Mouse (Mus musculus) liver, embryonic 12.5 days (tissue): ENCODE measurements around the gene Riox2. TPM values are rescaled to one million over a fixed set of nuclear protein-coding genes. Genes with fewer than 3 reads are reported as not detected.

ENCODE experiments used
- ATAC-seq: fragments of 200-750 bp; cut with Nextera tagmentation; 2 replicates; pipeline ENCODE4 v1.8.0; 2017; ENCODE audit warnings: moderate number of reproducible peaks, mild to moderate bottlenecking, moderate library complexity
- H3K27ac ChIP-seq: fragments of 300-500 bp; sonication (generic); 2 replicates; pipeline ENCODE4 v1.5.1; 2016; ENCODE audit warnings: mild to moderate bottlenecking
- H3K27me3 ChIP-seq: fragments of 300-500 bp; sonication (generic); replicated peaks from 2 replicates; pipeline ENCODE4 v1.6.1; 2016; ENCODE audit warnings: mild to moderate bottlenecking, moderate library complexity
- H3K36me3 ChIP-seq: fragments of 300-500 bp; sonication (generic); 2 replicates; pipeline ENCODE4 v1.6.1; 2016; ENCODE audit warnings: mild to moderate bottlenecking, moderate library complexity
- H3K4me1 ChIP-seq: fragments of 300-500 bp; sonication (generic); 2 replicates; pipeline ENCODE4 v1.6.1; 2016
- H3K4me2 ChIP-seq: fragments of 300-500 bp; sonication (generic); 2 replicates; pipeline ENCODE4 v1.6.1; 2016; ENCODE audit warnings: mild to moderate bottlenecking, moderate library complexity
- H3K4me3 ChIP-seq: fragments of 300-500 bp; sonication (generic); 2 replicates; pipeline ENCODE4 v1.5.1; 2016; ENCODE audit warnings: mild to moderate bottlenecking, moderate library complexity
- H3K9ac ChIP-seq: fragments of 300-500 bp; sonication (generic); 2 replicates; pipeline ENCODE4 v1.6.1; 2016; ENCODE audit warnings: mild to moderate bottlenecking, moderate library complexity
- H3K9me3 ChIP-seq: fragments of 300-500 bp; sonication (generic); replicated peaks from 2 replicates; pipeline ENCODE4 v1.6.1; 2016; ENCODE audit warnings: mild to moderate bottlenecking, moderate library complexity
- WGBS: fragments of 180-500 bp; shearing (Covaris S2); methylation state at CpG from one replicate; pipeline ENCODE4 v1.1.7; 2016; ENCODE audit not compliant: insufficient replicate concordance; 5-methylcytosine and 5-hydroxymethylcytosine counted together
- polyA plus RNA-seq: library from polyadenylated mRNA; unstranded; fragments of >200 nt; fragmentation: Nextera tagmentation; extraction: Ambion mirVana; gene quantifications from 2 replicates; pipeline ENCODE4 v1.2.1, GENCODE M21; 2016

Gene Riox2
- polyA plus RNA-seq, 1 experiment from 2014 or later, result 28.8 TPM

- Histone ChIP-seq H3K4me2 (no peak overlapping the region), H3K9me3 (no peaks in the 10 kb centered on the region), H3K9ac (no peak overlapping the region), H3K4me1 (no peaks in the 10 kb centered on the region), H3K27me3 (no peaks in the 10 kb centered on the region), H3K27ac (no peak overlapping the region), H3K4me3 (no peak overlapping the region), H3K36me3 (no peaks in the 10 kb centered on the region)
- WGBS, result 66% methylated on average over 6 of the region's 6 CpGs
- no peak for ATAC-seq
Measured at GRCm38 (mm10) chr16:59526939-59527338, 55.4 kb downstream of the Riox2 start.

GRCm38 (mm10) chr16:59529570-59529969 is 58.0 kb downstream of the Riox2 start:
- Histone ChIP-seq H3K36me3 (no peaks in the 10 kb centered on the region), H3K27ac (no peak overlapping the region), H3K9ac (no peak overlapping the region), H3K27me3 (no peaks in the 10 kb centered on the region), H3K4me2 (no peak overlapping the region), H3K4me3 (no peak overlapping the region), H3K4me1 (no peaks in the 10 kb centered on the region), H3K9me3 (no peaks in the 10 kb centered on the region)
- 77% methylated on average over 13 of the region's 13 CpGs for WGBS
- no peak for ATAC-seq

GRCm38 (mm10) chr16:59531243-59531642 is 59.7 kb downstream of the Riox2 start:
- Histone ChIP-seq H3K4me1 (no peaks in the 10 kb centered on the region), H3K27ac (no peak overlapping the region), H3K4me2 (no peak overlapping the region), H3K36me3 (no peaks in the 10 kb centered on the region), H3K27me3 (no peaks in the 10 kb centered on the region), H3K4me3 (no peak overlapping the region), H3K9me3 (no peaks in the 10 kb centered on the region), H3K9ac (no peak overlapping the region)
- 64% methylated on average over 5 of the region's 5 CpGs for WGBS
- no peak for ATAC-seq

- H3K4me3 ChIP-seq, result no peak overlapping the region
- 5% methylated on average over 3 of the region's 3 CpGs for WGBS
- no peak overlapping the region for H3K27ac ChIP-seq
- no peaks in the 10 kb centered on the region for H3K27me3 ChIP-seq
- peak; percentile 46; the same call in 1 of the 2 replicates for ATAC-seq
- no peaks in the 10 kb centered on the region for H3K36me3 ChIP-seq
- H3K4me2 ChIP-seq, result no peak overlapping the region
- H3K9ac ChIP-seq, result no peak overlapping the region
- no peaks in the 10 kb centered on the region for H3K4me1 ChIP-seq
- H3K9me3 ChIP-seq, result no peaks in the 10 kb centered on the region
Measured at GRCm38 (mm10) chr16:59532561-59532960, 61.0 kb downstream of the Riox2 start.

- Histone ChIP-seq H3K4me2 (no peak overlapping the region), H3K9ac (no peak overlapping the region), H3K4me3 (no peak overlapping the region), H3K36me3 (no peaks in the 10 kb centered on the region), H3K27me3 (no peaks in the 10 kb centered on the region), H3K27ac (no peak overlapping the region), H3K9me3 (no peaks in the 10 kb centered on the region), H3K4me1 (no peaks in the 10 kb centered on the region)
- no peak for ATAC-seq
- WGBS, result 82% methylated on average over 11 of the region's 11 CpGs
Measured at GRCm38 (mm10) chr16:59534349-59534748, 62.8 kb downstream of the Riox2 start.

GRCm38 (mm10) chr16:59535673-59536072 is 64.1 kb downstream of the Riox2 start:
- Histone ChIP-seq H3K4me3 (no peak overlapping the region), H3K9me3 (no peaks in the 10 kb centered on the region), H3K4me1 (no peaks in the 10 kb centered on the region), H3K4me2 (no peak overlapping the region), H3K36me3 (no peaks in the 10 kb centered on the region), H3K27ac (no peak overlapping the region), H3K27me3 (no peaks in the 10 kb centered on the region), H3K9ac (no peak overlapping the region)
- ATAC-seq, result no peak
- 70% methylated on average over 5 of the region's 5 CpGs for WGBS

- Histone ChIP-seq H3K9me3 (no peaks in the 10 kb centered on the region), H3K4me1 (no peaks in the 10 kb centered on the region), H3K27ac (no peak overlapping the region), H3K36me3 (no peaks in the 10 kb centered on the region), H3K4me2 (no peak overlapping the region), H3K9ac (no peak overlapping the region), H3K27me3 (no peaks in the 10 kb centered on the region), H3K4me3 (no peak overlapping the region)
- ATAC-seq, result no peak
- WGBS, result 70% methylated on average over 3 of the region's 3 CpGs
Measured at GRCm38 (mm10) chr16:59540944-59541343, 69.4 kb downstream of the Riox2 start.

- Histone ChIP-seq H3K9me3 (no peaks in the 10 kb centered on the region), H3K27me3 (no peaks in the 10 kb centered on the region), H3K4me1 (no peaks in the 10 kb centered on the region), H3K9ac (no peak overlapping the region), H3K27ac (no peak overlapping the region), H3K36me3 (no peaks in the 10 kb centered on the region), H3K4me2 (no peak overlapping the region), H3K4me3 (no peak overlapping the region)
- ATAC-seq, result no peak
- 76% methylated on average over 4 of the region's 4 CpGs for WGBS
Measured at GRCm38 (mm10) chr16:59541382-59541781, 69.8 kb downstream of the Riox2 start.

Other genes with a start within 250 kb of the Riox2 start
- 0.08 and 0.13 TPM in 2 replicates for gene Olfr201, start 199.1 kb upstream of the Riox2 start, polyA plus RNA-seq
- gene Olfr202, start 185.0 kb upstream of the Riox2 start, polyA plus RNA-seq, result not detected in 2 replicates
- gene Olfr203, start 172.9 kb upstream of the Riox2 start, polyA plus RNA-seq, result not detected in 2 replicates
- not detected in 2 replicates for gene Olfr204, start 153.5 kb upstream of the Riox2 start, polyA plus RNA-seq
- not detected in 2 replicates for gene Olfr205, start 140.6 kb upstream of the Riox2 start, polyA plus RNA-seq
- gene Olfr206, start 122.5 kb upstream of the Riox2 start, polyA plus RNA-seq, result not detected in 2 replicates
- not detected in 2 replicates for gene Olfr209, start 107.8 kb upstream of the Riox2 start, polyA plus RNA-seq
- not detected in 2 replicates for gene Gabrr3, start 64.4 kb upstream of the Riox2 start, polyA plus RNA-seq
- gene Crybg3, start 129.2 kb downstream of the Riox2 start, polyA plus RNA-seq, result 1.8 and 2.4 TPM in 2 replicates
- gene Arl6, start 167.6 kb downstream of the Riox2 start, polyA plus RNA-seq, result 7.0 and 7.1 TPM in 2 replicates